Mouse (Mus musculus) megakaryocyte, embryonic 14.5 days (primary cell): ENCODE data around the gene 6330409D20Rik.

Source experiments
- FLI1 ChIP-seq: IDR thresholded peaks from 2 replicates; pipeline ENCODE4 v1.6.1; 2012; ENCODE audit warnings: low read length, inconsistent platforms, mixed read lengths
- GATA1 ChIP-seq: IDR thresholded peaks from 3 replicates; pipeline ENCODE4 v1.6.1; 2012; ENCODE audit warnings: mixed read lengths, low read length, inconsistent platforms, borderline replicate concordance

- TF ChIP-seq GATA1: no peak
- TF ChIP-seq FLI1: no peak
Measured at GRCm38 (mm10) chr2:32687562-32687961, 53.3 kb downstream of the 6330409D20Rik start.
